Mouse (Mus musculus): ENCODE measurements at regions not wholly inside any gene's neighbourhood (a gene's known extent, or its start where the extent isn't known, plus 50 kb on each side); places are given as distances from the start of the nearest gene placed in this dataset.

- WGBS = 95% methylated on average over 5 of the region's 5 CpGs
- ATAC-seq (replicated peaks) = no peak
- H3K4me1 ChIP-seq = no peaks in the 10 kb centered on the region
- no peak overlapping the region for H3K27ac ChIP-seq (replicated peaks)
- no peak overlapping the region for H3K9ac ChIP-seq (replicated peaks)
- no peaks in the 10 kb centered on the region for H3K36me3 ChIP-seq
- no peak overlapping the region for H3K4me2 ChIP-seq (replicated peaks)
- H3K4me3 ChIP-seq = no peak overlapping the region
- H3K9me3 ChIP-seq = no peaks in the 10 kb centered on the region
- no peaks in the 10 kb centered on the region for H3K27me3 ChIP-seq
Observed at GRCm38 (mm10) chr13:106738011-106738410, 198.7 kb downstream of the Ipo11 start.

- Histone ChIP-seq H3K27me3 (no peaks in the 10 kb centered on the region), H3K4me3 (no peak overlapping the region), H3K9me3 (no peaks in the 10 kb centered on the region), H3K4me2 (replicated peaks) (no peak overlapping the region), H3K36me3 (no peaks in the 10 kb centered on the region), H3K27ac (replicated peaks) (no peak overlapping the region), H3K9ac (replicated peaks) (no peak overlapping the region), H3K4me1 (no peaks in the 10 kb centered on the region)
- no peak for ATAC-seq (replicated peaks)
- WGBS = 90% methylated on average over 2 of the region's 2 CpGs
Observed at GRCm38 (mm10) chr13:106734323-106734722, 202.4 kb downstream of the Ipo11 start.

DNA sequence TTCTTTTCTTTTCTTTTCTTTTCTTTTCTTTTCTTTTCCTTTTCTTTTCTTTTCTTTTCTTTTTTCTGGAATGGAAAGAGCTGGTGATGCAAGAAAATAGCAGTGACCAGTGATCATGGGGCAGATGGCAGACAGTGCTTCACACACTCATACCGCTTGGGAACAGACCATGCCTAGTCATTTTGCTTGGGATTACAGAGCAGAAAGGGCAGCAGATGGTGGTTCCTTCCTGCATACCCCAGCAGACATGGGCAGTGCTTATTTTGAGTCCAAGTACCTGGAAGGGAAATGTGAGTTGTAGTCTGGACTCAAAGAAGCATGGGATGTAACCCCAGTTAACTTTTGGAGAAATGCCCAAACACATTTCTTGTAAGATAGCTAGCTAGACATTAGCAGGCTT is 203.9 kb downstream of the Ipo11 start:
- Histone ChIP-seq H3K4me1 (no peaks in the 10 kb centered on the region), H3K27me3 (no peaks in the 10 kb centered on the region), H3K9me3 (no peaks in the 10 kb centered on the region), H3K4me2 (replicated peaks) (no peak overlapping the region), H3K9ac (replicated peaks) (no peak overlapping the region), H3K36me3 (no peaks in the 10 kb centered on the region), H3K4me3 (no peak overlapping the region), H3K27ac (replicated peaks) (no peak overlapping the region)
- WGBS = 95% methylated on average over 1 of the region's 1 CpGs
- no peak for ATAC-seq (replicated peaks)

DNA sequence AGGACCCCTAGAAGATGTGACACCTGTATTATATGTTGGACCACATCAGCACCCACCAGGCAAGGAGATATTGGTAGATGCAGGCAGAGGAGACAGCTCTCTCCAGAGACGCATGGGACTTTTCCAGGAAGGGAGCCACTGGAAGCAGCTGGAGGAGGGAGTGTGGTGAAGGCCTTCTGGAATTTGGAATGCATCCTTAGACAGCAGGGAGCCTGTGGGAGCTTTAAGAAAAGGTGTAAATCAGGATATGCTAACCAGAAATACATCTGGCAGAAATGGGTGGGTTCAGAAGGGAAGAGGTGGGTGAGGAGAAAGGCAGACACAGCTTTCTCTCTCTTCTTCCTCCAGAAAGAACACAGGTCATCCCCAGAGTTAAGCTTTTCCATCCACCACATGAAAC is 213.4 kb downstream of the Ipo11 start:
- H3K4me1 ChIP-seq = no peaks in the 10 kb centered on the region
- WGBS = 86% methylated on average over 1 of the region's 1 CpGs
- no peak overlapping the region for H3K9ac ChIP-seq (replicated peaks)
- H3K27ac ChIP-seq (replicated peaks) = no peak overlapping the region
- no peak overlapping the region for H3K4me3 ChIP-seq
- no peaks in the 10 kb centered on the region for H3K36me3 ChIP-seq
- no peaks in the 10 kb centered on the region for H3K9me3 ChIP-seq
- H3K4me2 ChIP-seq (replicated peaks) = no peak overlapping the region
- no peaks in the 10 kb centered on the region for H3K27me3 ChIP-seq
- ATAC-seq (replicated peaks) = no peak

GRCm38 (mm10) chr13:106721167-106721566 is 215.6 kb downstream of the Ipo11 start:
- no peak overlapping the region for H3K4me2 ChIP-seq (replicated peaks)
- no peak overlapping the region for H3K27ac ChIP-seq (replicated peaks)
- H3K36me3 ChIP-seq = no peaks in the 10 kb centered on the region
- H3K4me1 ChIP-seq = no peaks in the 10 kb centered on the region
- no peak overlapping the region for H3K9ac ChIP-seq (replicated peaks)
- no peak for ATAC-seq (replicated peaks)
- H3K4me3 ChIP-seq = no peak overlapping the region
- H3K27me3 ChIP-seq = no peaks in the 10 kb centered on the region
- WGBS = 80% methylated on average over 1 of the region's 1 CpGs
- no peaks in the 10 kb centered on the region for H3K9me3 ChIP-seq

DNA sequence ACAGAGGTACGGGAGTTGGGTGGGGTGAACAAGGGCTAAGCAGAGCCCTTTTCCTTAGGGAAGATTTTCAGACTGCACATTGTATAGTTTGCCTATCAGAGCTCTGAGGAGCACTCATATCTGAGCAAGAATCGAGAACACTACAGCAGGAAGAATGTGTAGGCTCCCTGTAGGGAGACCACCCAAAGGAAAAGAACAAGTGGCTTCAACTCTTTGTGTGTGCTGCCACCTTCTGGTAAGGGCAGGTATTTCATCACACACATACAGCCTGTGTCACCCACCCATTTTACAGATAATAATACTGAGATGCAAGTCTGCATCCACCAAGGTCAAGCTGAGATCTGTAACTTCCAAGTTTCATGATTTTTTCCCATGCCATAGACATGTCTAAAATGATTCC is 221.0 kb downstream of the Ipo11 start:
- Histone ChIP-seq H3K4me1 (no peaks in the 10 kb centered on the region), H3K36me3 (no peaks in the 10 kb centered on the region), H3K27me3 (no peaks in the 10 kb centered on the region), H3K9ac (replicated peaks) (no peak overlapping the region), H3K9me3 (no peaks in the 10 kb centered on the region), H3K27ac (replicated peaks) (no peak overlapping the region), H3K4me2 (replicated peaks) (no peak overlapping the region), H3K4me3 (no peak overlapping the region)
- ATAC-seq (replicated peaks) = 0 out of 2 replicates have a peak, but pooled peaks have one; percentile 43
- WGBS = 40% methylated on average over 2 of the region's 2 CpGs

- 90% methylated on average over 8 of the region's 8 CpGs for WGBS
- no peaks in the 10 kb centered on the region for H3K27me3 ChIP-seq
- H3K27ac ChIP-seq (replicated peaks) = no peak overlapping the region
- 0 out of 2 replicates have a peak, but pooled peaks have one; percentile 23 for ATAC-seq (replicated peaks)
- H3K9ac ChIP-seq (replicated peaks) = no peak overlapping the region
- no peak overlapping the region for H3K4me2 ChIP-seq (replicated peaks)
- H3K4me3 ChIP-seq = no peak overlapping the region
- H3K36me3 ChIP-seq = no peaks in the 10 kb centered on the region
- H3K9me3 ChIP-seq = no peaks in the 10 kb centered on the region
- no peaks in the 10 kb centered on the region for H3K4me1 ChIP-seq
Observed at GRCm38 (mm10) chr13:106715234-106715633, 221.5 kb downstream of the Ipo11 start.

GRCm38 (mm10) chr13:106710580-106710979 is 226.2 kb downstream of the Ipo11 start:
- Histone ChIP-seq H3K27ac (replicated peaks) (no peak overlapping the region), H3K4me3 (no peak overlapping the region), H3K4me1 (no peaks in the 10 kb centered on the region), H3K27me3 (no peaks in the 10 kb centered on the region), H3K9me3 (no peaks in the 10 kb centered on the region), H3K36me3 (no peaks in the 10 kb centered on the region), H3K4me2 (replicated peaks) (no peak overlapping the region), H3K9ac (replicated peaks) (no peak overlapping the region)
- ATAC-seq (replicated peaks) = no peak
- WGBS = 85% methylated on average over 3 of the region's 3 CpGs

DNA sequence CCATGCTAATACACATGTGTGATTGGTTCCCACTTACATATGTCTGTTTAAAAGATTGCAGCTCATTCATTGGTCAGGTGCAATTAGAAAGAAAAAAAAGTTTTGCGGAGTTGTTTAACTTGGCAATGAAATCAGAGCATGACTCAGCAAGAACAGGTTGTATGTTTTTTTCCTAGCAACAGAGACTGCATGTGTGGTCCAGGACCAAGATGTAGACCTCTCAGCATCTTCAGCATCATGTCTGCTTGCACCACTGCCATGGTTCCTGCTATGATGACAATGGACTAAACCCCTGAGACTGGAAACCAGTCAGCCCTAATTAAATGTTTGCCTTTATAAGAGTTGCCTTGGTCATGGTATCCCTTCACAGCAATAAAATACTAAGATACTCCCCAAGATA is 236.4 kb downstream of the Ipo11 start:
- WGBS = 96% methylated on average over 1 of the region's 1 CpGs

DNA sequence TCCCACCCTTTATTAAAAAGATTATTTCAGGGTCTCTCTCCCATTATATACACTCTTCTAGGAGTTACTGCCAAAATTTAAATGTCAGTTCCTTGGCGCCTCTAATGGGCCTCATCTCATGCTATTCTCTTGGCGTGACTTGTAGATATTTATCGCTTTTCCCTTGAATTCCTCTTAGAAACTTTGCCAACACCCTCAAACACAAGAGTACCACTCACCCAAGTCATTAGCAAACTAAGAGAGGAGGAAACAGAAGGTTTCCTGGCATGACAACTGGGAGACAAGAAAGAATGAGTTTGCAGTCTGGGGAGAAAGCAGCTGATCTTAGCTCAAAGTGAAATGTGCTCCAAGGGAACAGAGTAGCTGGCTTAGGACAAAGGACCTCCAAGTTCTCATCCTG is 236.8 kb downstream of the Ipo11 start:
- Histone ChIP-seq H3K9me3 (no peaks in the 10 kb centered on the region), H3K4me2 (replicated peaks) (no peak overlapping the region), H3K27ac (replicated peaks) (no peak overlapping the region), H3K4me3 (no peak overlapping the region), H3K36me3 (no peaks in the 10 kb centered on the region), H3K4me1 (0 out of 2 replicates have a peak, but pooled peaks cover 3% of the 10 kb centered on the region), H3K27me3 (no peaks in the 10 kb centered on the region), H3K9ac (replicated peaks) (no peak overlapping the region)
- WGBS = 65% methylated on average over 3 of the region's 3 CpGs
- peak; percentile 51 for ATAC-seq (replicated peaks)

More for the DNA sequence above, 236.4 kb downstream of the Ipo11 start:
- Histone ChIP-seq H3K9me3 (no peaks in the 10 kb centered on the region), H3K4me1 (0 out of 2 replicates have a peak, but pooled peaks cover 3% of the 10 kb centered on the region), H3K36me3 (no peaks in the 10 kb centered on the region), H3K4me3 (no peak overlapping the region), H3K27ac (replicated peaks) (no peak overlapping the region), H3K4me2 (replicated peaks) (no peak overlapping the region), H3K9ac (replicated peaks) (no peak overlapping the region), H3K27me3 (no peaks in the 10 kb centered on the region)
- ATAC-seq (replicated peaks) = no peak

- no peak overlapping the region for H3K9ac ChIP-seq (replicated peaks)
- no peak for ATAC-seq (replicated peaks)
- H3K27ac ChIP-seq (replicated peaks) = no peak overlapping the region
- no peak overlapping the region for H3K4me3 ChIP-seq
- no peaks in the 10 kb centered on the region for H3K36me3 ChIP-seq
- no peaks in the 10 kb centered on the region for H3K4me1 ChIP-seq
- H3K9me3 ChIP-seq = no peaks in the 10 kb centered on the region
- no peaks in the 10 kb centered on the region for H3K27me3 ChIP-seq
- no peak overlapping the region for H3K4me2 ChIP-seq (replicated peaks)
- WGBS = 87% methylated on average over 10 of the region's 10 CpGs
Observed at GRCm38 (mm10) chr13:106691787-106692571, 244.8 kb downstream of the Ipo11 start.

- Histone ChIP-seq H3K4me2 (replicated peaks) (no peak overlapping the region), H3K36me3 (no peaks in the 10 kb centered on the region), H3K4me1 (no peaks in the 10 kb centered on the region), H3K9me3 (no peaks in the 10 kb centered on the region), H3K9ac (replicated peaks) (no peak overlapping the region), H3K27ac (replicated peaks) (no peak overlapping the region), H3K4me3 (no peak overlapping the region), H3K27me3 (no peaks in the 10 kb centered on the region)
- ATAC-seq (replicated peaks) = no peak
- 71% methylated on average over 3 of the region's 3 CpGs for WGBS
Observed at GRCm38 (mm10) chr13:106690125-106690524, 246.6 kb downstream of the Ipo11 start.

GRCm38 (mm10) chr13:106689618-106690017 is 247.1 kb downstream of the Ipo11 start:
- Histone ChIP-seq H3K4me1 (no peaks in the 10 kb centered on the region), H3K27ac (replicated peaks) (no peak overlapping the region), H3K9ac (replicated peaks) (no peak overlapping the region), H3K9me3 (no peaks in the 10 kb centered on the region), H3K36me3 (no peaks in the 10 kb centered on the region), H3K4me2 (replicated peaks) (no peak overlapping the region), H3K4me3 (no peak overlapping the region), H3K27me3 (no peaks in the 10 kb centered on the region)
- ATAC-seq (replicated peaks) = no peak
- WGBS = 55% methylated on average over 2 of the region's 2 CpGs
